In genomic region chr6:134220209-134220777, GRCm38 (mm10) we compare ENCODE assay signal across 8 mouse cellular contexts.
DNase-seq lines count a peak whose midpoint lies in the region; ATAC-seq and TF ChIP-seq lines count a peak whose summit lies in the region.

No protein-coding gene starts in this region.

- peak; percentile 66 for ATAC-seq in intestine, embryonic 15.5 days
- no peak for ATAC-seq in intestine, postnatal 0 days
- ATAC-seq in intestine, embryonic 16.5 days: peak; percentile 61
- ATAC-seq in megakaryocyte-erythroid progenitor cell, adult 5-6 weeks (replicated peaks; ENCODE audit: low FRiP score, low TSS enrichment, poor library complexity, severe bottlenecking): 0 out of 2 replicates have a peak, but pooled peaks have one; percentile 41

- TF ChIP-seq CTCF in intestine, postnatal 0 days (IDR thresholded peaks at IDR 0.05; ENCODE audit: low read depth): no peak
- TF ChIP-seq CTCF in thymus, adult 2 months (IDR thresholded peaks at IDR 0.05; ENCODE audit: borderline replicate concordance, control insufficient read depth, extremely low read depth, insufficient read depth, low read length, poor library complexity): no peak

- H3K4me1 ChIP-seq in intestine, embryonic 15.5 days (replicated peaks): peaks cover 20% of the 10 kb centered on the region
- no peaks in the 10 kb centered on the region; the same call in 1 of the 2 replicates for H3K4me1 ChIP-seq in intestine, postnatal 0 days (replicated peaks; ENCODE audit: control insufficient read depth, insufficient read depth, low read length)
- peaks cover 25% of the 10 kb centered on the region for H3K4me1 ChIP-seq in intestine, embryonic 16.5 days (ENCODE audit: control insufficient read depth, insufficient read depth, low read length)
- H3K4me1 ChIP-seq in thymus, adult 2 months (replicated peaks; ENCODE audit: control insufficient read depth, insufficient read depth, low read length): 0 out of 2 replicates have a peak, but pooled peaks cover 3% of the 10 kb centered on the region

- no peak overlapping the region for H3K9ac ChIP-seq in intestine, embryonic 15.5 days
- no peak overlapping the region for H3K9ac ChIP-seq in intestine, postnatal 0 days (ENCODE audit: low read depth, low read length)
- no peak overlapping the region for H3K9ac ChIP-seq in intestine, embryonic 16.5 days (ENCODE audit: low read depth, low read length)

- H3K27ac ChIP-seq in intestine, embryonic 15.5 days: peak overlapping the region; percentile 32; the same call in 1 of the 2 replicates
- H3K27ac ChIP-seq in intestine, postnatal 0 days (ENCODE audit: low read depth, low read length): no peak overlapping the region
- no peak overlapping the region for H3K27ac ChIP-seq in intestine, embryonic 16.5 days (ENCODE audit: low read length)
- no peak overlapping the region for H3K27ac ChIP-seq in thymus, adult 2 months (ENCODE audit: control insufficient read depth, insufficient read depth, low read length)

- no peaks in the 10 kb centered on the region for H3K27me3 ChIP-seq in intestine, embryonic 15.5 days (replicated peaks)
- no peaks in the 10 kb centered on the region for H3K27me3 ChIP-seq in intestine, postnatal 0 days (replicated peaks; ENCODE audit: control insufficient read depth, insufficient read depth, low read length)
- no peaks in the 10 kb centered on the region for H3K27me3 ChIP-seq in intestine, embryonic 16.5 days (replicated peaks; ENCODE audit: control insufficient read depth, insufficient read depth, low read length)
- no peaks in the 10 kb centered on the region for H3K27me3 ChIP-seq in thymus, adult 2 months (ENCODE audit: control insufficient read depth, insufficient read depth, low read length)

- no peak overlapping the region for H3K4me2 ChIP-seq in intestine, embryonic 15.5 days (replicated peaks)
- no peak overlapping the region for H3K4me2 ChIP-seq in intestine, postnatal 0 days (replicated peaks; ENCODE audit: low read depth)
- no peak overlapping the region for H3K4me2 ChIP-seq in intestine, embryonic 16.5 days (ENCODE audit: low read depth, low read length)

- peak; percentile 2 for DNase-seq in T-cell, adult 2 months (ENCODE audit: low spot score)
- DNase-seq in thymus, postnatal 14 days: no peak
- no peak for DNase-seq in thymus, adult 2 months
- no peak for DNase-seq in cerebellum, adult 9-10 months

- TF ChIP-seq POLR2A in thymus, adult 2 months (IDR thresholded peaks at IDR 0.05; ENCODE audit: control insufficient read depth, extremely low read depth, insufficient read depth, low read length, poor library complexity): no peak

- no peaks in the 10 kb centered on the region for H3K36me3 ChIP-seq in intestine, embryonic 15.5 days
- peaks cover 7% of the 10 kb centered on the region; the same call in 1 of the 2 replicates for H3K36me3 ChIP-seq in intestine, postnatal 0 days (ENCODE audit: control insufficient read depth, insufficient read depth)
- H3K36me3 ChIP-seq in intestine, embryonic 16.5 days (ENCODE audit: control insufficient read depth, insufficient read depth, low read length): no peaks in the 10 kb centered on the region
- H3K36me3 ChIP-seq in thymus, adult 2 months (ENCODE audit: control insufficient read depth, insufficient read depth, low read length): peaks cover 4% of the 10 kb centered on the region; the same call in 1 of the 2 replicates

- WGBS in intestine, embryonic 15.5 days: 59% methylated on average over 13 of the region's 13 CpGs
- 47% methylated on average over 13 of the region's 13 CpGs for WGBS in intestine, postnatal 0 days
- WGBS in intestine, embryonic 16.5 days: 53% methylated on average over 13 of the region's 13 CpGs
- WGBS in thymus, adult 2 months: 42% methylated on average over 13 of the region's 13 CpGs

- H3K4me3 ChIP-seq in intestine, embryonic 15.5 days (replicated peaks): no peak overlapping the region
- no peak overlapping the region for H3K4me3 ChIP-seq in intestine, postnatal 0 days (ENCODE audit: low read depth, low read length)
- H3K4me3 ChIP-seq in intestine, embryonic 16.5 days (ENCODE audit: low read length): no peak overlapping the region
- no peak overlapping the region for H3K4me3 ChIP-seq in thymus, adult 2 months (ENCODE audit: control insufficient read depth, insufficient read depth, low read length)

- no peaks in the 10 kb centered on the region for H3K9me3 ChIP-seq in intestine, embryonic 15.5 days
- no peaks in the 10 kb centered on the region for H3K9me3 ChIP-seq in intestine, postnatal 0 days (ENCODE audit: control insufficient read depth)
- no peaks in the 10 kb centered on the region for H3K9me3 ChIP-seq in intestine, embryonic 16.5 days (ENCODE audit: control insufficient read depth, low read length)
